Mouse (Mus musculus) lung, embryonic 14.5 days (tissue): ENCODE data around the gene Gm45233. TPM values are rescaled to one million over a fixed set of nuclear protein-coding genes. Genes with fewer than 3 reads are reported as not detected.

Experiments used
- ATAC-seq: fragments of 200-750 bp; cut with Nextera tagmentation; 2 replicates; pipeline ENCODE4 v1.8.0; 2017; ENCODE audit warnings: mild to moderate bottlenecking, moderate TSS enrichment, moderate library complexity; ENCODE audit not compliant: insufficient read depth
- DNase-seq: peaks from one replicate; pipeline ENCODE4 v3.0.0-alpha.2; 2015
- H3K27ac ChIP-seq: fragments of 300-500 bp; sonication (generic); 2 replicates; pipeline ENCODE4 v1.5.1; 2014; ENCODE audit warnings: low read depth, mild to moderate bottlenecking, moderate library complexity
- H3K27me3 ChIP-seq: fragments of 300-500 bp; sonication (generic); 2 replicates; pipeline ENCODE4 v1.6.1; 2014; ENCODE audit warnings: low read length, control low read depth; ENCODE audit not compliant: insufficient read depth
- H3K36me3 ChIP-seq: fragments of 300-500 bp; sonication (generic); 2 replicates; pipeline ENCODE4 v1.6.1; 2014; ENCODE audit warnings: control low read depth; ENCODE audit not compliant: insufficient read depth
- H3K4me1 ChIP-seq: fragments of 300-500 bp; sonication (generic); 2 replicates; pipeline ENCODE4 v1.6.1; 2014; ENCODE audit warnings: antibody characterized with exemption, control low read depth; ENCODE audit not compliant: insufficient read depth
- H3K4me2 ChIP-seq: fragments of 300-500 bp; sonication (generic); 2 replicates; pipeline ENCODE4 v1.6.1; 2014; ENCODE audit warnings: mild to moderate bottlenecking
- H3K4me3 ChIP-seq: fragments of 300-500 bp; sonication (generic); 2 replicates; pipeline ENCODE4 v1.5.1; 2014; ENCODE audit warnings: low read depth, low read length
- H3K9ac ChIP-seq: fragments of 300-500 bp; sonication (generic); 2 replicates; pipeline ENCODE4 v1.6.1; 2014
- H3K9me3 ChIP-seq: fragments of 300-500 bp; sonication (generic); 2 replicates; pipeline ENCODE4 v1.6.1; 2016; ENCODE audit warnings: low read depth, low read length, control low read depth
- CTCF ChIP-seq: IDR thresholded peaks from 2 replicates; pipeline ENCODE4 v1.5.1; 2016; ENCODE audit warnings: antibody characterized with exemption, low read depth
- WGBS: fragments of 180-500 bp; shearing (Covaris S2); extraction: QIAGEN DNeasy Blood & Tissue Kit; methylation state at CpG from one replicate; pipeline ENCODE4 v1.1.7; 2014; 5-methylcytosine and 5-hydroxymethylcytosine counted together
- microRNA-seq: library from miRNA; unstranded; fragments of <30 nt; microRNA quantifications from one replicate; pipeline ENCODE4, GENCODE M21; 2016; ENCODE audit warnings: borderline number of aligned reads
- polyA plus RNA-seq: library from polyadenylated mRNA; unstranded; fragments of >200 nt; fragmentation: Nextera tagmentation; extraction: Ambion mirVana; gene quantifications from 2 replicates; pipeline ENCODE4 v1.2.1, GENCODE M21; 2014

The Gm45233 gene
- polyA plus RNA-seq, 1 experiment from 2014 or later = not detected

DNA sequence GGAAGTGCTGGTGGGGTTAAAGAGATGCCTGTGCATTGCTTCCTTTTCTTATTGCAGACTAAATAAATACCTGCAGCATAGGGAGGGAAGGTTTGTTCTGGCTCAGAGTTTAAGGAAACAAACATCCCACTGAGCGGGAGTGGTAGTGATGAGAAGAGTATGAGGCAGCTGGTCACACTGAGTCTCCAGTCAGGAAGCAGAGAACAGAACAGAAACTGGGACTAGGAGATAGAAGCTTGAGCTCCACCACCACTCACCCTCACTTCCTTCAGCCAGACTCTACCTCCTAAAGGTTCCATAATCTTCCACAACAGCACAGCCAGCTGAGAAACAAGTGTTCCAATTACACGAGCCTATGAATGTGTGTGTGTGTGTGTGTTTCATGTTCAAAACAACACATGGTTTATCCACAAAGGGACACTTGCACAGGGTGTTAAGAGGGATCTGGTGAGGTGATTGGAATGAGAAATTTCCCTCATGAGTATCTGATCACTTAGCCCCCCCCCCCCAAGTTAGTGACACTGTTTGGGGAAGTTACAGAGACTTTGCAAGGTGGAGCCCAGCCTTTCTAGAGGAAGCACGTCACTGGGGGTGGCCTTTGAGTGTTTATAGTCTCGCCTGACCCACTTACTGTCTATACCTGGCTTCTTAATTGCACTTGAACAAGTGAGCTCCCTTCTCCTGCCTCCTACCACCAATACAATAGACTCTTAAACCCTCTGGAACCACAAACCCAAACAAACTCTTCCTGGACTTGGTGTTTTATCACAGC lies 68.0 kb downstream of the Gm45233 start:
- H3K36me3 ChIP-seq = no peaks in the 10 kb centered on the region
- H3K9ac ChIP-seq = no peak overlapping the region
- H3K27ac ChIP-seq = no peak overlapping the region
- no peak overlapping the region for H3K4me2 ChIP-seq
- ATAC-seq (no peak), DNase-seq (no peak)
- H3K27me3 ChIP-seq = no peaks in the 10 kb centered on the region
- H3K4me3 ChIP-seq = no peak overlapping the region
- H3K4me1 ChIP-seq = no peaks in the 10 kb centered on the region
- H3K9me3 ChIP-seq = no peaks in the 10 kb centered on the region
- TF ChIP-seq CTCF = no peak
- WGBS = 33% methylated on average over 4 of the region's 4 CpGs

DNA sequence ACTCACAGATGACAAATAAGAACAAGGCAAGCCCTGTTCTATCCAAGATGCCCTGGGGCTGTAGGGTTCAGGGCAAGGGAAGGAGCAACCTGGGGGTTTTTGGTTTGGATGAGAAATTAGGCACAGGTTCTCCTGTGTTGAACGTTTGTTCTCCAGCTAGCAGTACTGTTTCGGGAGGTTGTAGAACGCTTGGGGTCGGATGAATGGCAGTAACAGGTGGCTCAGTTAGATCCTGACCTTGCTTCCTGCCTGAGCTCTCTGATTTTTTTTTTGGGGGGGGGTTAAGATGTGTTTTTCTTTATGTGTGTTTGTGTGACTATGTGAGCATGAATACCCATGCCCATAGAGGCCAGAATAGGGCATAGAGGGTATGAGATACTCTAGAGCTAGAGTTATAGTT lies 68.6 kb downstream of the Gm45233 start:
- Histone ChIP-seq H3K36me3 (no peaks in the 10 kb centered on the region), H3K4me2 (no peak overlapping the region), H3K9ac (no peak overlapping the region), H3K4me3 (no peak overlapping the region), H3K9me3 (no peaks in the 10 kb centered on the region), H3K4me1 (no peaks in the 10 kb centered on the region), H3K27ac (no peak overlapping the region), H3K27me3 (no peaks in the 10 kb centered on the region)
- no peak for TF ChIP-seq CTCF
- DNase-seq (no peak), ATAC-seq (no peak)
- WGBS = 74% methylated on average over 4 of the region's 4 CpGs

Small RNA genes within 50 kb of the gene (microRNA-seq; reads per million reads assigned to microRNA genes)
- gene Mir7051 = not detected

Other genes with a start within 250 kb of the Gm45233 start
- 15.5 and 16.3 TPM in 2 replicates for gene Zfp715, start 130.8 kb upstream of the Gm45233 start, polyA plus RNA-seq
- 0.13 TPM in 1 of 2 replicates, not detected in the other for gene Siglecf, start 92.8 kb upstream of the Gm45233 start, polyA plus RNA-seq
- 0.37 and 0.60 TPM in 2 replicates for gene Siglecg, start 35.9 kb upstream of the Gm45233 start, polyA plus RNA-seq
- not detected in 2 replicates for gene Lim2, start 16.5 kb upstream of the Gm45233 start, polyA plus RNA-seq
- gene Nkg7, start 7.1 kb upstream of the Gm45233 start, polyA plus RNA-seq = 0.58 and 1.3 TPM in 2 replicates
- not detected in 2 replicates for gene Cldnd2, start 3.3 kb upstream of the Gm45233 start, polyA plus RNA-seq
- gene Etfb, start within 50 bp of the Gm45233 start, polyA plus RNA-seq = 306 and 314 TPM in 2 replicates
- gene Vsig10l, start 19.0 kb downstream of the Gm45233 start, polyA plus RNA-seq = 2.1 and 2.4 TPM in 2 replicates
- 0.38 TPM in 2 replicates for gene Iglon5, start 45.9 kb downstream of the Gm45233 start, polyA plus RNA-seq
- gene 4931406B18Rik, start 61.8 kb downstream of the Gm45233 start, polyA plus RNA-seq = not detected in 2 replicates
- gene Cd33, start 100.3 kb downstream of the Gm45233 start, polyA plus RNA-seq = 1.8 and 2.0 TPM in 2 replicates
- gene Zfp658, start 118.1 kb downstream of the Gm45233 start, polyA plus RNA-seq = 4.9 and 5.3 TPM in 2 replicates
- gene Zfp719, start 135.5 kb downstream of the Gm45233 start, polyA plus RNA-seq = 14.6 and 15.1 TPM in 2 replicates
- gene Zfp819, start 163.0 kb downstream of the Gm45233 start, polyA plus RNA-seq = 0.23 and 0.33 TPM in 2 replicates
- not detected in 2 replicates for gene Ceacam18, start 190.6 kb downstream of the Gm45233 start, polyA plus RNA-seq
- 0.62 and 1.1 TPM in 2 replicates for gene Siglece, start 216.0 kb downstream of the Gm45233 start, polyA plus RNA-seq
- gene Ctu1, start 227.9 kb downstream of the Gm45233 start, polyA plus RNA-seq = 10.8 TPM in 2 replicates
- gene Klk14, start 246.3 kb downstream of the Gm45233 start, polyA plus RNA-seq = not detected in 2 replicates